12 mouse cellular contexts compared by ENCODE assay signal in genomic region chr4:123670598-123670997, GRCm38 (mm10). TPM values are rescaled to one million over a fixed set of nuclear protein-coding genes. Genes with fewer than 3 reads are reported as not detected.
DNase-seq lines count a peak whose midpoint lies in the region; ATAC-seq and TF ChIP-seq lines count a peak whose summit lies in the region.
"Had no signal": no experiment of that assay in that cellular context is flagged by ENCODE, and none has a peak within 500 bp of the region (broad histone marks: within the 10 kb centered on the region; RNA-seq: fewer than 3 reads in every experiment).

No protein-coding gene starts in this region.

- no peak for TF ChIP-seq CTCF in layer of hippocampus, adult 2 months (conservative IDR thresholded peaks at IDR 0.05)

- H3K4me3 ChIP-seq in layer of hippocampus, adult 2 months = no peak overlapping the region; the same call in 1 of the 2 replicates
- no peak overlapping the region for H3K4me3 ChIP-seq in forebrain, embryonic 16.5 days (replicated peaks; ENCODE audit: low read length)
- no peak overlapping the region for H3K4me3 ChIP-seq in midbrain, embryonic 14.5 days (replicated peaks; ENCODE audit: low read depth, low read length)

- no peak overlapping the region for H3K9ac ChIP-seq in forebrain, embryonic 16.5 days (replicated peaks; ENCODE audit: low read depth, low read length)
- no peak overlapping the region; the same call in 1 of the 2 replicates for H3K9ac ChIP-seq in midbrain, embryonic 14.5 days (replicated peaks; ENCODE audit: low read length)

- no peaks in the 10 kb centered on the region for H3K9me3 ChIP-seq in forebrain, embryonic 16.5 days (ENCODE audit: control insufficient read depth, low read length)
- no peaks in the 10 kb centered on the region for H3K9me3 ChIP-seq in midbrain, embryonic 14.5 days (ENCODE audit: control insufficient read depth, low read length)

- H3K27ac ChIP-seq in layer of hippocampus, adult 2 months = peak overlapping the region; percentile 88
- H3K27ac ChIP-seq in forebrain, embryonic 16.5 days (ENCODE audit: low read length) = no peak overlapping the region
- 0 out of 2 replicates have a peak overlapping the region, but pooled peaks have one; percentile 32 for H3K27ac ChIP-seq in midbrain, embryonic 14.5 days (replicated peaks; ENCODE audit: low read depth, low read length)
- H3K27ac ChIP-seq: kidney, postnatal 0 days; macrophage had no signal

- DNase-seq in layer of hippocampus, adult 2 months (ENCODE audit: low spot score in 2 of 2) = peak; percentile 53 to 72
- no peak for DNase-seq in layer of hippocampus, postnatal 10 days (ENCODE audit: low spot score in 2 of 2)
- peak; percentile 80 for DNase-seq in brain, adult 2 months (ENCODE audit: low read depth, low spot score)
- peak; percentile 67 for DNase-seq in midbrain, embryonic 14.5 days
- no peak for DNase-seq in adrenal gland, postnatal 25 days
- no peak for DNase-seq in spleen, postnatal 4 days (ENCODE audit: low spot score in 2 of 2)
- DNase-seq: heart, postnatal 10 days; liver had no signal

- peaks cover 2% of the 10 kb centered on the region; the same call in 1 of the 2 replicates for H3K36me3 ChIP-seq in forebrain, embryonic 16.5 days (ENCODE audit: control insufficient read depth, insufficient read depth)
- H3K36me3 ChIP-seq in midbrain, embryonic 14.5 days (ENCODE audit: control insufficient read depth, insufficient read depth, low read length) = peaks cover 31% of the 10 kb centered on the region

- H3K27me3 ChIP-seq in forebrain, embryonic 16.5 days (replicated peaks; ENCODE audit: control insufficient read depth, insufficient read depth, low read length) = no peaks in the 10 kb centered on the region
- no peaks in the 10 kb centered on the region for H3K27me3 ChIP-seq in midbrain, embryonic 14.5 days (ENCODE audit: control insufficient read depth, insufficient read depth, low read length)

- peak; percentile 45 for ATAC-seq in forebrain, embryonic 16.5 days
- ATAC-seq in midbrain, embryonic 14.5 days (ENCODE audit: low FRiP score, low TSS enrichment) = no peak
- no peak for ATAC-seq in monocyte, adult 5-6 weeks (replicated peaks; ENCODE audit: insufficient number of reproducible peaks, low FRiP score, low TSS enrichment, poor library complexity, severe bottlenecking)

- H3K4me2 ChIP-seq in forebrain, embryonic 16.5 days (ENCODE audit: low read length) = no peak overlapping the region
- H3K4me2 ChIP-seq in midbrain, embryonic 14.5 days (ENCODE audit: low read length) = no peak overlapping the region

- H3K4me1 ChIP-seq in forebrain, embryonic 16.5 days (replicated peaks; ENCODE audit: control insufficient read depth, insufficient read depth, low read length) = peaks cover 51% of the 10 kb centered on the region
- H3K4me1 ChIP-seq in midbrain, embryonic 14.5 days (ENCODE audit: control insufficient read depth, insufficient read depth, low read length) = peaks cover 26% of the 10 kb centered on the region

RNA-seq across cellular contexts. Expression of gene Macf1, which starts 13.6 kb away (rescaled TPM):
- total RNA-seq in layer of hippocampus, adult 2 months (2021) = 100 to 1,000 TPM; 231 to 247 TPM
- 100 to 1,000 TPM; 242 to 248 TPM for total RNA-seq in layer of hippocampus, postnatal 10 days (2021)
- polyA plus RNA-seq in forebrain, embryonic 16.5 days (2015; fragmentation: Nextera tagmentation; extraction: Ambion mirVana) = 75.0 and 82.9 TPM in 2 replicates
- polyA plus RNA-seq in midbrain, embryonic 14.5 days (2014; fragmentation: Nextera tagmentation; extraction: Ambion mirVana) = 140 and 143 TPM in 2 replicates
- total RNA-seq in monocyte, adult 5-6 weeks (2017) = 368 to 783 TPM (median 392 TPM) in 3 replicates
- total RNA-seq in adrenal gland, postnatal 25 days (2021) = 187 and 192 TPM in 2 replicates

RNA-seq across cellular contexts. Expression of gene Ndufs5, which starts 47.4 kb away (rescaled TPM):
- total RNA-seq in layer of hippocampus, adult 2 months (2021) = 100 to 1,000 TPM; 169 to 194 TPM
- total RNA-seq in layer of hippocampus, postnatal 10 days (2021) = 100 to 1,000 TPM; 174 to 175 TPM
- polyA plus RNA-seq in forebrain, embryonic 16.5 days (2015; fragmentation: Nextera tagmentation; extraction: Ambion mirVana) = 348 and 362 TPM in 2 replicates
- polyA plus RNA-seq in midbrain, embryonic 14.5 days (2014; fragmentation: Nextera tagmentation; extraction: Ambion mirVana) = 428 and 578 TPM in 2 replicates
- total RNA-seq in monocyte, adult 5-6 weeks (2017) = 58.3 to 116 TPM (median 73.9 TPM) in 3 replicates
- 222 and 237 TPM in 2 replicates for total RNA-seq in adrenal gland, postnatal 25 days (2021)

Comparison
In these comparisons a context has a peak if more than half of its experiments do, and no peak if none do; other contexts are left out.
1. DNase-seq: peak in layer of hippocampus, adult 2 months (2 of 2), brain, adult 2 months (single experiment) and midbrain, embryonic 14.5 days (single experiment); none in layer of hippocampus, postnatal 10 days (0 of 2), adrenal gland, postnatal 25 days (single experiment) and spleen, postnatal 4 days (0 of 2).